Mouse (Mus musculus) heart, postnatal 0 days (tissue): ENCODE results near the gene Ms4a6c.

ENCODE experiments used
- CTCF ChIP-seq: IDR thresholded peaks from 2 replicates; pipeline ENCODE4 v1.5.1; 2016; ENCODE audit warnings: antibody characterized with exemption, control low read depth, low read depth
- EP300 ChIP-seq: IDR thresholded peaks from 2 replicates; pipeline ENCODE4 v1.6.1; 2016; ENCODE audit warnings: antibody characterized with exemption, low read depth

GRCm38 (mm10) chr19:11435058-11435834 is 33.9 kb upstream of the Ms4a6c start:
- no peak for TF ChIP-seq CTCF
- no peak for TF ChIP-seq EP300
